Mouse (Mus musculus) intestine, postnatal 0 days (tissue): ENCODE measurements around the gene Defb36. TPM values are rescaled to one million over a fixed set of nuclear protein-coding genes. Genes with fewer than 3 reads are reported as not detected.
A peak's percentile ranks its signal among the peaks of the same experiment; 100 is the strongest.

Experiments used
- ATAC-seq: fragments of 200-750 bp; cut with Nextera tagmentation; 2 replicates; pipeline ENCODE4 v1.8.0; 2017; ENCODE audit warnings: mild to moderate bottlenecking, moderate TSS enrichment, moderate library complexity
- H3K27ac ChIP-seq: fragments of 300-500 bp; sonication (generic); 2 replicates; pipeline ENCODE4 v1.5.1; 2014; ENCODE audit warnings: mild to moderate bottlenecking, low read depth, low read length, moderate library complexity
- H3K27me3 ChIP-seq: fragments of 300-500 bp; sonication (generic); replicated peaks from 2 replicates; pipeline ENCODE4 v1.6.1; 2014; ENCODE audit warnings: low read length, mixed read lengths; ENCODE audit not compliant: control insufficient read depth, insufficient read depth
- H3K36me3 ChIP-seq: fragments of 300-500 bp; sonication (generic); 2 replicates; pipeline ENCODE4 v1.6.1; 2014; ENCODE audit warnings: mild to moderate bottlenecking, moderate library complexity; ENCODE audit not compliant: control insufficient read depth, insufficient read depth
- H3K4me1 ChIP-seq: fragments of 300-500 bp; sonication (generic); replicated peaks from 2 replicates; pipeline ENCODE4 v1.6.1; 2014; ENCODE audit warnings: antibody characterized with exemption, low read length, mixed read lengths; ENCODE audit not compliant: control insufficient read depth, insufficient read depth
- H3K4me2 ChIP-seq: fragments of 300-500 bp; sonication (generic); replicated peaks from 2 replicates; pipeline ENCODE4 v1.6.1; 2014; ENCODE audit warnings: low read depth, mild to moderate bottlenecking, moderate library complexity
- H3K4me3 ChIP-seq: fragments of 300-500 bp; sonication (generic); 2 replicates; pipeline ENCODE4 v1.5.1; 2014; ENCODE audit warnings: low read depth, low read length
- H3K9ac ChIP-seq: fragments of 300-500 bp; sonication (generic); 2 replicates; pipeline ENCODE4 v1.6.1; 2014; ENCODE audit warnings: mild to moderate bottlenecking, low read depth, low read length
- H3K9me3 ChIP-seq: fragments of 300-500 bp; sonication (generic); 2 replicates; pipeline ENCODE4 v1.6.1; 2016; ENCODE audit warnings: mixed run types; ENCODE audit not compliant: control insufficient read depth
- CTCF ChIP-seq: sonication (generic); IDR thresholded peaks from 2 replicates; pipeline ENCODE4 v1.5.1; 2016; ENCODE audit warnings: low read depth, mild to moderate bottlenecking, control low read depth, antibody characterized with exemption, moderate library complexity
- WGBS: fragments of 180-500 bp; shearing (Covaris S2); extraction: QIAGEN DNeasy Blood & Tissue Kit; methylation state at CpG from one replicate; pipeline ENCODE4 v1.1.7; 2014; 5-methylcytosine and 5-hydroxymethylcytosine counted together
- polyA plus RNA-seq: library from polyadenylated mRNA; unstranded; fragments of >200 nt; fragmentation: Nextera tagmentation; extraction: Ambion mirVana; gene quantifications from 2 replicates; pipeline ENCODE4 v1.2.1, GENCODE M21; 2015

The Defb36 gene
- polyA plus RNA-seq, 1 experiment from 2014 or later: not detected

DNA sequence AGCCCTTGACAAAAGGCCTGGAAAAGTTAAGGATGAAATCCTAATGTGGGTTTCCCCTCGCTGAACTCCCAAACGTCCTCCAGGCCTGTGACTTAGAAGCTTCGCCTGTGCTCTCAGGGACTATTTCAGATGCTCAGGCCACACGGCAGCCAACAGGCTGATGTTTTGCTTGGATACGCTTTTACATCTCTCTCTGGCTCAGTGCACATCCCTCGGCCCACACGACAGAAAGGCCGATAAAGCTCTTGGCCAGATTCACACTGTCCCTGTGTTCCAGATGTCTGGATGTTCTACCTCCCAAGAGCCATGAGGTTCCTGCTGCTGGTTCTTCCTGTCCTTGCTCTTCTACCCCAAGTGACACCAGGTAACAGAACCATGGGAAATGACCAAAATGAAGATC, 30.6 kb upstream of the Defb36 start:
- Histone ChIP-seq H3K4me1 (no peaks in the 10 kb centered on the region), H3K9me3 (no peaks in the 10 kb centered on the region), H3K4me3 (no peak overlapping the region), H3K27me3 (no peaks in the 10 kb centered on the region), H3K9ac (no peak overlapping the region), H3K4me2 (no peak overlapping the region), H3K27ac (no peak overlapping the region), H3K36me3 (no peaks in the 10 kb centered on the region)
- no peak for ATAC-seq
- no peak for TF ChIP-seq CTCF
- WGBS: 86% methylated on average over 8 of the region's 8 CpGs

- 56% methylated on average over 7 of the region's 7 CpGs for WGBS
- no peaks in the 10 kb centered on the region for H3K36me3 ChIP-seq
- no peaks in the 10 kb centered on the region for H3K4me1 ChIP-seq
- no peak within 1 kb of the TSS for H3K27ac ChIP-seq
- H3K4me3 ChIP-seq: no peak within 1 kb of the TSS
- no peak for ATAC-seq
- no peak for TF ChIP-seq CTCF
- no peak within 1 kb of the TSS for H3K9ac ChIP-seq
- H3K9me3 ChIP-seq: no peaks in the 10 kb centered on the region
- H3K4me2 ChIP-seq: no peak within 1 kb of the TSS
- no peaks in the 10 kb centered on the region for H3K27me3 ChIP-seq
These were observed 24.0 kb upstream of the Defb36 start, which contains the start of gene Defb19 for GRCm38 (mm10) chr2:152580107-152580506. TSS of gene Defb19 (minus strand) at chr2:152580312.

DNA sequence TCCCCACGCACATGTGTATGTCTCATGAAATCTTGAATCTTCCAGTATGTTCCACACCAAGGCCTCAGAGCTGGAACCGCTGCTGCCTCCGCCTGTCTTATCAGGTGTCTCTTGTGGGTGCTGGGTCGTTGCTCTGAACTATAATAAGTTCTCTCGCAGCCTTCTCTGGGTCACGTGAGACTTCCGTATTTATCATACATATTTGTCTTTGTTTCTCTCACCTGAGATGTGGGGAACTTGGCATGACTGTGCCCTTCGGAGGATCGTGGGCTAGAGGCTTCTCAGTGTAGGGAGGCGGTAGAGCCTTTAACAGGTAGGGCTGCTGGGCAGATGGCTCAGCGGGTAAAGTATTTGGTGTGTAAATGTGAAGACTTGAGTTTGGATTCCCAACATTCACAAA, 23.5 kb upstream of the Defb36 start:
- H3K9me3 ChIP-seq: no peaks in the 10 kb centered on the region
- no peak overlapping the region for H3K27ac ChIP-seq
- H3K9ac ChIP-seq: no peak overlapping the region
- no peak for ATAC-seq
- no peaks in the 10 kb centered on the region for H3K4me1 ChIP-seq
- H3K27me3 ChIP-seq: no peaks in the 10 kb centered on the region
- no peaks in the 10 kb centered on the region for H3K36me3 ChIP-seq
- no peak overlapping the region for H3K4me2 ChIP-seq
- TF ChIP-seq CTCF: no peak
- 67% methylated on average over 11 of the region's 11 CpGs for WGBS
- no peak overlapping the region for H3K4me3 ChIP-seq

DNA sequence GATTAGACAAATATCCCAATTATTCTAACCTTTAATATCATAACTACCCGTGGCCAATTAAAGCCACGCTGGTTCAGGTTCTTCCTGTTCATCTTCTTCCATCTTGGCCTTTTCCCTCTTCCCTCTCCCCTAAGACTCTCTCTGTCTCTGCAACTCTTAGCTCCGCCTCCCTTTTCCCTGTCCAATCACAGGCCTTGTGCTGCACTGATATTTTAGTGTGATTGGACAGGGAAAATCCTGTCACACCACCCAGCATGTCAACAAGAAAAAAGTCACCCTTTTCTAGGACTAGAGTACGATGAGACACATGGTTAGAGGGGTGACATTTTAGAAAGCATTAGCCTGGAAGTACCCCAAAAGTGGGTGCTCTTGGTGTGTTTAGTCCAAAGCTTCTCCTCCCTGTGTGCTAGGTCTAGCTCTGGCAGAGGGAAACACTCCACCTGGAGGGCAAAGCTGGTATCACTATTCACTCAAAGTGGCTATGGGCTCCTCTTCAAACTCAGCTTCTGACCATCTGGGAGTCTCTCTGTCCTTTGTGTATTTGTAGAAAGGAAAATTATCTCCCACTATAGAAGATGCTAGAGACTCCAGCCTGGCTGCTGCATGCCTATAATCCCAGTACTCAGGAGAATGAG, 17.1 kb upstream of the Defb36 start:
- Histone ChIP-seq H3K4me2 (no peak overlapping the region), H3K4me1 (no peaks in the 10 kb centered on the region), H3K27ac (no peak overlapping the region), H3K27me3 (no peaks in the 10 kb centered on the region), H3K9ac (no peak overlapping the region), H3K4me3 (no peak overlapping the region), H3K36me3 (no peaks in the 10 kb centered on the region), H3K9me3 (no peaks in the 10 kb centered on the region)
- ATAC-seq: no peak
- peak; percentile 69 for TF ChIP-seq CTCF
- 81% methylated on average over 4 of the region's 4 CpGs for WGBS

DNA sequence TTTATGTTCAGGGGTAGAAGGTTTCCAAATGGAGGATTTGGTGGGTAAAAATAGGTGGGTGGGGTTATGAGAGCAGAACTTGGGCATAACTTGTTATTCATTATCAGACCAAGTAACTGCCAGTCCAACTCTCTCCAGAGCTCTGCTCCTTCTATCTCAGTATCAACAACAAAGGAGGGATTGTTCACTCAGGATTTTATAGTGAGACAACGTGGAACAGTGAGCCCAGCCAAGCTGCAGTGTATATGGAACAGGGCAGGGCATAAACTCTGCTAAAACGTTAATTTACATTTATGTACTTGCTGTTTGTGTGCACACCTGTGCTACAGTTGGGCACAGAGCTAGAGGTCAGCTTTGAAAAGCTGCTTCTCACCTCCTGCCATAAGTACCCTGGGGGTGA, 15.7 kb upstream of the Defb36 start:
- TF ChIP-seq CTCF: no peak
- H3K4me3 ChIP-seq: no peak overlapping the region
- no peak overlapping the region for H3K4me2 ChIP-seq
- no peak overlapping the region for H3K27ac ChIP-seq
- 16% methylated on average over 2 of the region's 2 CpGs for WGBS
- no peaks in the 10 kb centered on the region for H3K36me3 ChIP-seq
- no peaks in the 10 kb centered on the region for H3K9me3 ChIP-seq
- H3K4me1 ChIP-seq: no peaks in the 10 kb centered on the region
- ATAC-seq: peak; percentile 61
- no peak overlapping the region for H3K9ac ChIP-seq
- no peaks in the 10 kb centered on the region for H3K27me3 ChIP-seq

- peak; percentile 70 for ATAC-seq
- H3K4me2 ChIP-seq: no peak overlapping the region
- no peaks in the 10 kb centered on the region for H3K36me3 ChIP-seq
- H3K27ac ChIP-seq: no peak overlapping the region
- no peak overlapping the region for H3K9ac ChIP-seq
- H3K9me3 ChIP-seq: no peaks in the 10 kb centered on the region
- H3K4me1 ChIP-seq: no peaks in the 10 kb centered on the region
- TF ChIP-seq CTCF: peak; percentile 52
- WGBS: 29% methylated on average over 6 of the region's 6 CpGs
- no peaks in the 10 kb centered on the region for H3K27me3 ChIP-seq
- no peak overlapping the region for H3K4me3 ChIP-seq
These were observed 15.1 kb upstream of the Defb36 start for GRCm38 (mm10) chr2:152589021-152589420.

GRCm38 (mm10) chr2:152599299-152599698, 4.8 kb upstream of the Defb36 start, which contains the start of gene Defb45:
TSS of gene Defb45 (minus strand) at chr2:152599399.
- no peak for ATAC-seq
- 50% methylated on average over 7 of the region's 7 CpGs for WGBS
- Histone ChIP-seq H3K9me3 (no peaks in the 10 kb centered on the region), H3K36me3 (no peaks in the 10 kb centered on the region), H3K4me1 (no peaks in the 10 kb centered on the region), H3K4me3 (no peak within 1 kb of the TSS), H3K4me2 (no peak within 1 kb of the TSS), H3K27ac (no peak within 1 kb of the TSS), H3K27me3 (no peaks in the 10 kb centered on the region), H3K9ac (no peak within 1 kb of the TSS)
- TF ChIP-seq CTCF: no peak
